Mouse (Mus musculus): ENCODE measurements around the gene Olfr594. TPM values are rescaled to one million over a fixed set of nuclear protein-coding genes. Genes with fewer than 3 reads are reported as not detected.
"Not testable (repeated sequence)": the region's sequence is repeated elsewhere in the genome, so short reads cannot be mapped to it uniquely, and the experiment has no call there.

Olfr594 gene
- not detected in 2 replicates for polyA plus RNA-seq (2014; fragmentation: Nextera tagmentation; extraction: Ambion mirVana)

GRCm38 (mm10) chr7:103216696-103217095, at the start of gene Olfr594:
Gene Olfr594 (plus strand): TSS chr7:103216996.
- ATAC-seq: no peak
- DNase-seq (ENCODE audit: low spot score): no peak
- Histone ChIP-seq H3K9ac (ENCODE audit: low read length) (no peak within 1 kb of the TSS), H3K27ac (ENCODE audit: low read depth, low read length) (no peak within 1 kb of the TSS), H3K4me1 (ENCODE audit: control insufficient read depth, insufficient read depth, low read length) (no peaks in the 10 kb centered on the region), H3K4me2 (ENCODE audit: low read length) (no peak within 1 kb of the TSS), H3K9me3 (replicated peaks; ENCODE audit: control insufficient read depth, low read length) (no peaks in the 10 kb centered on the region), H3K36me3 (ENCODE audit: control insufficient read depth, insufficient read depth, low read length) (no peaks in the 10 kb centered on the region), H3K4me3 (ENCODE audit: low read depth, low read length) (no peak within 1 kb of the TSS), H3K27me3 (replicated peaks; ENCODE audit: control insufficient read depth, insufficient read depth, low read length) (no peaks in the 10 kb centered on the region)

GRCm38 (mm10) chr7:103169697-103170096, 47.1 kb upstream of the Olfr594 start:
- ATAC-seq: no peak

GRCm38 (mm10) chr7:103178240-103178639, 38.6 kb upstream of the Olfr594 start, which contains the start of gene Olfr591:
Gene Olfr591 (minus strand): TSS chr7:103178340.
- Histone ChIP-seq H3K4me1 (ENCODE audit: control insufficient read depth, insufficient read depth, low read length) (no peaks in the 10 kb centered on the region), H3K4me2 (ENCODE audit: low read length) (no peak within 1 kb of the TSS), H3K9me3 (replicated peaks; ENCODE audit: control insufficient read depth, low read length) (0 out of 2 replicates have a peak, but pooled peaks cover 3% of the 10 kb centered on the region), H3K4me3 (ENCODE audit: low read depth, low read length) (no peak within 1 kb of the TSS), H3K36me3 (ENCODE audit: control insufficient read depth, insufficient read depth, low read length) (no peaks in the 10 kb centered on the region), H3K9ac (ENCODE audit: low read length) (no peak within 1 kb of the TSS), H3K27ac (ENCODE audit: low read depth, low read length) (no peak within 1 kb of the TSS), H3K27me3 (replicated peaks; ENCODE audit: control insufficient read depth, insufficient read depth, low read length) (no peaks in the 10 kb centered on the region)
- ATAC-seq (no peak), DNase-seq (ENCODE audit: low spot score) (no peak)
- WGBS: 72% methylated on average over 1 of the region's 1 CpGs

More at GRCm38 (mm10) chr7:103169697-103170096, 47.1 kb upstream of the Olfr594 start:
- Histone ChIP-seq H3K9me3 (replicated peaks; ENCODE audit: control insufficient read depth, low read length) (no peaks in the 10 kb centered on the region), H3K36me3 (ENCODE audit: control insufficient read depth, insufficient read depth, low read length) (no peaks in the 10 kb centered on the region), H3K27me3 (replicated peaks; ENCODE audit: control insufficient read depth, insufficient read depth, low read length) (no peaks in the 10 kb centered on the region), H3K27ac (ENCODE audit: low read depth, low read length) (no peak overlapping the region), H3K4me2 (ENCODE audit: low read length) (no peak overlapping the region), H3K4me3 (ENCODE audit: low read depth, low read length) (no peak overlapping the region), H3K9ac (ENCODE audit: low read length) (no peak overlapping the region), H3K4me1 (ENCODE audit: control insufficient read depth, insufficient read depth, low read length) (no peaks in the 10 kb centered on the region)
- 80% methylated on average over 5 of the region's 5 CpGs for WGBS
- DNase-seq (ENCODE audit: low spot score): no peak

- ATAC-seq: not testable (repeated sequence)
Observed at GRCm38 (mm10) chr7:103184503-103184902, 32.3 kb upstream of the Olfr594 start, which contains the start of gene Olfr592. Gene Olfr592 (plus strand): TSS chr7:103184803.

GRCm38 (mm10) chr7:103211562-103211961, 5.2 kb upstream of the Olfr594 start, which contains the start of gene Olfr593:
Gene Olfr593 (plus strand): TSS chr7:103211862.
- H3K9ac ChIP-seq (ENCODE audit: low read length): no peak within 1 kb of the TSS
- DNase-seq (ENCODE audit: low spot score): no peak

More at GRCm38 (mm10) chr7:103184503-103184902, 32.3 kb upstream of the Olfr594 start, which contains the start of gene Olfr592:
- DNase-seq (ENCODE audit: low spot score); H3K4me1 ChIP-seq (ENCODE audit: control insufficient read depth, insufficient read depth, low read length); H3K27ac ChIP-seq (ENCODE audit: low read depth, low read length); H3K36me3 ChIP-seq (ENCODE audit: control insufficient read depth, insufficient read depth, low read length); H3K4me3 ChIP-seq (ENCODE audit: low read depth, low read length); H3K27me3 ChIP-seq (replicated peaks; ENCODE audit: control insufficient read depth, insufficient read depth, low read length); H3K9ac ChIP-seq (ENCODE audit: low read length); H3K4me2 ChIP-seq (ENCODE audit: low read length); H3K9me3 ChIP-seq (replicated peaks; ENCODE audit: control insufficient read depth, low read length): not testable (repeated sequence)
- WGBS: 78% methylated on average over 1 of the region's 1 CpGs

GRCm38 (mm10) chr7:103212050-103212449, 4.7 kb upstream of the Olfr594 start:
- H3K36me3 ChIP-seq (ENCODE audit: control insufficient read depth, insufficient read depth, low read length); H3K27me3 ChIP-seq (replicated peaks; ENCODE audit: control insufficient read depth, insufficient read depth, low read length); H3K4me1 ChIP-seq (ENCODE audit: control insufficient read depth, insufficient read depth, low read length); H3K9me3 ChIP-seq (replicated peaks; ENCODE audit: control insufficient read depth, low read length); H3K4me3 ChIP-seq (ENCODE audit: low read depth, low read length); H3K27ac ChIP-seq (ENCODE audit: low read depth, low read length); H3K9ac ChIP-seq (ENCODE audit: low read length); H3K4me2 ChIP-seq (ENCODE audit: low read length); ATAC-seq; DNase-seq (ENCODE audit: low spot score): not testable (repeated sequence)
- WGBS: 93% methylated on average over 5 of the region's 5 CpGs

More at GRCm38 (mm10) chr7:103211562-103211961, 5.2 kb upstream of the Olfr594 start, which contains the start of gene Olfr593:
- Histone ChIP-seq H3K27me3 (replicated peaks; ENCODE audit: control insufficient read depth, insufficient read depth, low read length) (no peaks in the 10 kb centered on the region), H3K9me3 (replicated peaks; ENCODE audit: control insufficient read depth, low read length) (no peaks in the 10 kb centered on the region), H3K4me3 (ENCODE audit: low read depth, low read length) (no peak within 1 kb of the TSS), H3K4me2 (ENCODE audit: low read length) (no peak within 1 kb of the TSS), H3K36me3 (ENCODE audit: control insufficient read depth, insufficient read depth, low read length) (no peaks in the 10 kb centered on the region), H3K27ac (ENCODE audit: low read depth, low read length) (no peak within 1 kb of the TSS), H3K4me1 (ENCODE audit: control insufficient read depth, insufficient read depth, low read length) (no peaks in the 10 kb centered on the region)
- 74% methylated on average over 1 of the region's 1 CpGs for WGBS
- ATAC-seq: no peak

GRCm38 (mm10) chr7:103252405-103252804, 35.6 kb downstream of the Olfr594 start, which contains the start of gene Usp17ld:
Gene Usp17ld (minus strand): TSS chr7:103252505.
- ATAC-seq; H3K9me3 ChIP-seq (replicated peaks; ENCODE audit: control insufficient read depth, low read length): not testable (repeated sequence)

More at GRCm38 (mm10) chr7:103252405-103252804, 35.6 kb downstream of the Olfr594 start, which contains the start of gene Usp17ld:
- not testable (repeated sequence) for H3K9ac ChIP-seq (ENCODE audit: low read length); H3K36me3 ChIP-seq (ENCODE audit: control insufficient read depth, insufficient read depth, low read length); H3K4me1 ChIP-seq (ENCODE audit: control insufficient read depth, insufficient read depth, low read length); H3K27ac ChIP-seq (ENCODE audit: low read depth, low read length); H3K4me2 ChIP-seq (ENCODE audit: low read length); DNase-seq (ENCODE audit: low spot score); H3K27me3 ChIP-seq (replicated peaks; ENCODE audit: control insufficient read depth, insufficient read depth, low read length); H3K4me3 ChIP-seq (ENCODE audit: low read depth, low read length)

Small RNAs within 50 kb of the gene (microRNA-seq; reads per million reads assigned to microRNA genes)
- not detected for gene Gm23550
- gene Gm25171: not detected

Other genes with a start within 250 kb of the Olfr594 start
- not detected in 2 replicates for gene Olfr577, start 241.1 kb upstream of the Olfr594 start, polyA plus RNA-seq (2014; fragmentation: Nextera tagmentation; extraction: Ambion mirVana)
- not detected in 2 replicates for gene Olfr578, start 227.7 kb upstream of the Olfr594 start, polyA plus RNA-seq (2014; fragmentation: Nextera tagmentation; extraction: Ambion mirVana)
- gene Olfr582, start 179.0 kb upstream of the Olfr594 start, polyA plus RNA-seq (2014; fragmentation: Nextera tagmentation; extraction: Ambion mirVana): not detected in 2 replicates
- not detected in 2 replicates for gene Olfr583, start 165.7 kb upstream of the Olfr594 start, polyA plus RNA-seq (2014; fragmentation: Nextera tagmentation; extraction: Ambion mirVana)
- not detected in 2 replicates for gene Olfr584, start 135.1 kb upstream of the Olfr594 start, polyA plus RNA-seq (2014; fragmentation: Nextera tagmentation; extraction: Ambion mirVana)
- not detected in 2 replicates for gene Olfr585, start 119.3 kb upstream of the Olfr594 start, polyA plus RNA-seq (2014; fragmentation: Nextera tagmentation; extraction: Ambion mirVana)
- gene Olfr586, start 91.4 kb upstream of the Olfr594 start, polyA plus RNA-seq (2014; fragmentation: Nextera tagmentation; extraction: Ambion mirVana): not detected in 2 replicates
- gene Olfr588-ps1, start 76.1 kb upstream of the Olfr594 start, polyA plus RNA-seq (2014; fragmentation: Nextera tagmentation; extraction: Ambion mirVana): not detected in 2 replicates
- gene Olfr589, start 60.6 kb upstream of the Olfr594 start, polyA plus RNA-seq (2014; fragmentation: Nextera tagmentation; extraction: Ambion mirVana): not detected in 2 replicates
- not detected in 2 replicates for gene Olfr591, start 38.7 kb upstream of the Olfr594 start, polyA plus RNA-seq (2014; fragmentation: Nextera tagmentation; extraction: Ambion mirVana)
- gene Olfr592, start 32.2 kb upstream of the Olfr594 start, polyA plus RNA-seq (2014; fragmentation: Nextera tagmentation; extraction: Ambion mirVana): not detected in 2 replicates
- gene Olfr593, start 5.1 kb upstream of the Olfr594 start, polyA plus RNA-seq (2014; fragmentation: Nextera tagmentation; extraction: Ambion mirVana): not detected in 2 replicates
- gene Usp17ld, start 35.5 kb downstream of the Olfr594 start, polyA plus RNA-seq (2014; fragmentation: Nextera tagmentation; extraction: Ambion mirVana): not detected in 2 replicates
- gene Olfr596, start 88.7 kb downstream of the Olfr594 start, polyA plus RNA-seq (2014; fragmentation: Nextera tagmentation; extraction: Ambion mirVana): not detected in 2 replicates
- not detected in 2 replicates for gene Olfr597, start 99.3 kb downstream of the Olfr594 start, polyA plus RNA-seq (2014; fragmentation: Nextera tagmentation; extraction: Ambion mirVana)
- gene Olfr598, start 106.6 kb downstream of the Olfr594 start, polyA plus RNA-seq (2014; fragmentation: Nextera tagmentation; extraction: Ambion mirVana): not detected in 2 replicates
- not detected in 2 replicates for gene Olfr599, start 118.9 kb downstream of the Olfr594 start, polyA plus RNA-seq (2014; fragmentation: Nextera tagmentation; extraction: Ambion mirVana)
- not detected in 2 replicates for gene Olfr600, start 132.7 kb downstream of the Olfr594 start, polyA plus RNA-seq (2014; fragmentation: Nextera tagmentation; extraction: Ambion mirVana)
- not detected in 2 replicates for gene Olfr601, start 145.7 kb downstream of the Olfr594 start, polyA plus RNA-seq (2014; fragmentation: Nextera tagmentation; extraction: Ambion mirVana)
- not detected in 2 replicates for gene Olfr603, start 169.2 kb downstream of the Olfr594 start, polyA plus RNA-seq (2014; fragmentation: Nextera tagmentation; extraction: Ambion mirVana)
- gene Usp17lc, start 198.1 kb downstream of the Olfr594 start, polyA plus RNA-seq (2014; fragmentation: Nextera tagmentation; extraction: Ambion mirVana): not detected in 2 replicates
- not detected in 2 replicates for gene Olfr605, start 228.4 kb downstream of the Olfr594 start, polyA plus RNA-seq (2014; fragmentation: Nextera tagmentation; extraction: Ambion mirVana)
- not detected in 2 replicates for gene Olfr606, start 232.1 kb downstream of the Olfr594 start, polyA plus RNA-seq (2014; fragmentation: Nextera tagmentation; extraction: Ambion mirVana)
- gene Olfr607, start 247.2 kb downstream of the Olfr594 start, polyA plus RNA-seq (2014; fragmentation: Nextera tagmentation; extraction: Ambion mirVana): not detected in 2 replicates

Data from forebrain, embryonic 14.5 days (tissue).